ENCODE assay signal across 10 mouse cellular contexts in the genomic region with DNA sequence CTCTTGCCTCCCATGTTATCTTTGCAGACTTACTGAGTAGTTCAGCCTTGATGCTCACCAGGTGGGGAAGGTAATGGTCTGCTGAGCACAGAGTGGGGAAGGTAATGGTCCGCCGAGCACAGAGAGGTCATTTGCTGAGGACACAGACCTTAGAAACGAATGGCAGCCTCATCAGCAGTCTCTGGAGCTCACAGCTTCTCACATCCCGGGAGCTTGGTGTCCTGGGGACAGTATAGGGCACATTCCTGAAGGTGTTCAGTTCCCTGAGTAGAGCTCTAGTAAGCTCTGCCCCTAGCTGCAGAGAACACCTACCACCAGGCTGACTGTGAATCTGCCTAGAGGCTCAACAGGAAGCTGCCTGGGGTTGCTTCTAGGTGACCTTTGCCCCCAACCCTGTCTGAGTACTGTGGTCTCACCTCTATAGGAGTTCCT. TPM values are rescaled to one million over a fixed set of nuclear protein-coding genes. Genes with fewer than 3 reads are reported as not detected.
A peak's percentile ranks its signal among the peaks of the same experiment; 100 is the strongest.
DNase-seq lines count a peak whose midpoint lies in the region; ATAC-seq and TF ChIP-seq lines count a peak whose summit lies in the region.
"Had no signal": no experiment of that assay in that cellular context is flagged by ENCODE, and none has a peak within 500 bp of the region (broad histone marks: within the 10 kb centered on the region; RNA-seq: fewer than 3 reads in every experiment).

No protein-coding gene starts in this region.

- no peak for TF ChIP-seq EP300 in lung, postnatal 0 days (IDR thresholded peaks at IDR 0.05)

- no peak overlapping the region for H3K4me3 ChIP-seq in lung, embryonic 15.5 days
- H3K4me3 ChIP-seq in lung, postnatal 0 days (ENCODE audit: low read depth, low read length): no peak overlapping the region
- H3K4me3 ChIP-seq in hindbrain, embryonic 11.5 days (ENCODE audit: low read depth, low read length): no peak overlapping the region
- H3K4me3 ChIP-seq in kidney, postnatal 0 days (replicated peaks; ENCODE audit: low read depth, low read length): no peak overlapping the region
- no peak overlapping the region for H3K4me3 ChIP-seq in olfactory bulb, adult 2 months (ENCODE audit: insufficient read depth, low read depth, low read length)
- no peak overlapping the region for H3K4me3 ChIP-seq in gastrocnemius, adult 2 months

- H3K27me3 ChIP-seq in lung, embryonic 15.5 days: no peaks in the 10 kb centered on the region
- H3K27me3 ChIP-seq in lung, postnatal 0 days (replicated peaks; ENCODE audit: insufficient read depth, low read length): no peaks in the 10 kb centered on the region
- no peaks in the 10 kb centered on the region for H3K27me3 ChIP-seq in hindbrain, embryonic 11.5 days (ENCODE audit: control insufficient read depth, insufficient read depth, low read length)
- no peaks in the 10 kb centered on the region for H3K27me3 ChIP-seq in kidney, postnatal 0 days (ENCODE audit: insufficient read depth, low read length)

- intact Hi-C loops in gastrocnemius, adult 2 months (cut with DNase I): no loop called here

- H3K36me3 ChIP-seq in lung, embryonic 15.5 days: no peaks in the 10 kb centered on the region
- H3K36me3 ChIP-seq in lung, postnatal 0 days (ENCODE audit: insufficient read depth, low read length): no peaks in the 10 kb centered on the region
- H3K36me3 ChIP-seq in hindbrain, embryonic 11.5 days (ENCODE audit: control insufficient read depth, insufficient read depth, low read length): no peaks in the 10 kb centered on the region
- H3K36me3 ChIP-seq in kidney, postnatal 0 days (ENCODE audit: insufficient read depth, low read length): 0 out of 2 replicates have a peak, but pooled peaks cover 4% of the 10 kb centered on the region

- no peak for DNase-seq in lung, postnatal 0 days (ENCODE audit: low spot score)
- DNase-seq in hindbrain, embryonic 11.5 days (ENCODE audit: low spot score): no peak
- peak; percentile 30 for DNase-seq in kidney, postnatal 0 days (ENCODE audit: low spot score)
- DNase-seq in gastrocnemius, adult 2 months: no peak
- no peak for DNase-seq in cerebellum, postnatal 25 days
- no peak for DNase-seq in frontal cortex, postnatal 14 days (ENCODE audit: low spot score in 2 of 2)
- DNase-seq: cerebellum, adult 9-10 months; lung, postnatal 4 days had no signal

- no peaks in the 10 kb centered on the region for H3K9me3 ChIP-seq in lung, embryonic 15.5 days
- no peaks in the 10 kb centered on the region for H3K9me3 ChIP-seq in lung, postnatal 0 days (ENCODE audit: low read length)
- H3K9me3 ChIP-seq in hindbrain, embryonic 11.5 days (ENCODE audit: control insufficient read depth, low read length): no peaks in the 10 kb centered on the region
- H3K9me3 ChIP-seq in kidney, postnatal 0 days (replicated peaks; ENCODE audit: low read length): no peaks in the 10 kb centered on the region

- ATAC-seq in lung, embryonic 15.5 days (ENCODE audit: borderline replicate concordance, extremely low read depth, low FRiP score, low TSS enrichment): no peak
- no peak for ATAC-seq in lung, postnatal 0 days
- no peak for ATAC-seq in hindbrain, embryonic 11.5 days (ENCODE audit: low FRiP score)
- peak; percentile 68 for ATAC-seq in kidney, postnatal 0 days (replicated peaks; ENCODE audit: low FRiP score, low read depth)

- no peak for TF ChIP-seq POLR2A in olfactory bulb, adult 2 months (IDR thresholded peaks at IDR 0.05; ENCODE audit: insufficient read depth, low read depth, low read length)

- 58% methylated on average over 4 of the region's 4 CpGs for WGBS in lung, embryonic 15.5 days
- WGBS in lung, postnatal 0 days: 67% methylated on average over 4 of the region's 4 CpGs
- 62% methylated on average over 4 of the region's 4 CpGs for WGBS in hindbrain, embryonic 11.5 days
- 39% methylated on average over 4 of the region's 4 CpGs for WGBS in kidney, postnatal 0 days
- WGBS in olfactory bulb, adult 2 months: 47% methylated on average over 4 of the region's 4 CpGs

- H3K27ac ChIP-seq in lung, embryonic 15.5 days: peak overlapping the region; percentile 89
- H3K27ac ChIP-seq in lung, postnatal 0 days (ENCODE audit: low read length): no peak overlapping the region
- H3K27ac ChIP-seq in hindbrain, embryonic 11.5 days (ENCODE audit: low read depth, low read length): peak overlapping the region; percentile 76
- H3K27ac ChIP-seq in kidney, postnatal 0 days: peak overlapping the region; percentile 89
- peak overlapping the region; percentile 36 for H3K27ac ChIP-seq in olfactory bulb, adult 2 months (ENCODE audit: insufficient read depth, low read depth, low read length)
- no peak overlapping the region for H3K27ac ChIP-seq in gastrocnemius, adult 2 months

- TF ChIP-seq CTCF in lung, postnatal 0 days (IDR thresholded peaks at IDR 0.05): no peak
- TF ChIP-seq CTCF in kidney, postnatal 0 days (IDR thresholded peaks at IDR 0.05; ENCODE audit: low read depth): 0 out of 2 replicates have a peak, but pooled peaks have one; percentile 20
- no peak for TF ChIP-seq CTCF in olfactory bulb, adult 2 months (IDR thresholded peaks at IDR 0.05; ENCODE audit: insufficient read depth, low read depth, low read length)
- TF ChIP-seq CTCF in gastrocnemius, adult 2 months (IDR thresholded peaks at IDR 0.05): no peak

- no peak overlapping the region for H3K9ac ChIP-seq in lung, embryonic 15.5 days
- no peak overlapping the region for H3K9ac ChIP-seq in lung, postnatal 0 days (replicated peaks; ENCODE audit: low read depth)
- no peak overlapping the region for H3K9ac ChIP-seq in hindbrain, embryonic 11.5 days (ENCODE audit: low read depth, low read length)
- H3K9ac ChIP-seq in kidney, postnatal 0 days (ENCODE audit: low read depth, low read length): no peak overlapping the region

- H3K4me2 ChIP-seq in lung, embryonic 15.5 days: no peak overlapping the region
- H3K4me2 ChIP-seq in lung, postnatal 0 days (replicated peaks; ENCODE audit: low read depth, low read length): no peak overlapping the region
- no peak overlapping the region for H3K4me2 ChIP-seq in hindbrain, embryonic 11.5 days (replicated peaks; ENCODE audit: low read depth, low read length)
- H3K4me2 ChIP-seq in kidney, postnatal 0 days (ENCODE audit: low read length): no peak overlapping the region

- no peaks in the 10 kb centered on the region for H3K4me1 ChIP-seq in lung, embryonic 15.5 days
- no peaks in the 10 kb centered on the region for H3K4me1 ChIP-seq in lung, postnatal 0 days (ENCODE audit: insufficient read depth, low read depth, low read length)
- no peaks in the 10 kb centered on the region for H3K4me1 ChIP-seq in hindbrain, embryonic 11.5 days (replicated peaks; ENCODE audit: control insufficient read depth, insufficient read depth, low read length)
- H3K4me1 ChIP-seq in kidney, postnatal 0 days (replicated peaks; ENCODE audit: insufficient read depth, low read length): peaks cover 24% of the 10 kb centered on the region; the same call in 1 of the 2 replicates
- H3K4me1 ChIP-seq in olfactory bulb, adult 2 months (ENCODE audit: control insufficient read depth, insufficient read depth, low read length): peaks cover 10% of the 10 kb centered on the region; the same call in 1 of the 2 replicates

RNA-seq across cellular contexts. Expression of a gene that starts 11.9 kb away (rescaled TPM):
- polyA plus RNA-seq in lung, embryonic 15.5 days (2015; fragmentation: Nextera tagmentation; extraction: Ambion mirVana): 32.4 and 36.1 TPM in 2 replicates
- polyA plus RNA-seq in lung, postnatal 0 days (2015; fragmentation: Nextera tagmentation; extraction: Ambion mirVana): 11.7 and 12.6 TPM in 2 replicates
- polyA plus RNA-seq in hindbrain, embryonic 11.5 days (2014; fragmentation: Nextera tagmentation; extraction: Ambion mirVana): 54.0 and 58.3 TPM in 2 replicates
- 129 and 141 TPM in 2 replicates for polyA plus RNA-seq in kidney, postnatal 0 days (2015; fragmentation: Nextera tagmentation; extraction: Ambion mirVana)
- polyA plus RNA-seq in olfactory bulb, adult 2 months (2012; ENCODE audit: insufficient read depth, insufficient read length, low replicate concordance, missing spikeins): not detected in 2 replicates
- 1 to 10 TPM; 2.1 to 2.7 TPM for total RNA-seq in gastrocnemius, adult 2 months (2021)

RNA-seq across cellular contexts. Expression of a gene that starts 12.4 kb away (rescaled TPM):
- 82.9 and 86.7 TPM in 2 replicates for polyA plus RNA-seq in lung, embryonic 15.5 days (2015; fragmentation: Nextera tagmentation; extraction: Ambion mirVana)
- polyA plus RNA-seq in lung, postnatal 0 days (2015; fragmentation: Nextera tagmentation; extraction: Ambion mirVana): 57.1 and 65.6 TPM in 2 replicates
- polyA plus RNA-seq in hindbrain, embryonic 11.5 days (2014; fragmentation: Nextera tagmentation; extraction: Ambion mirVana): 70.0 and 76.1 TPM in 2 replicates
- 57.6 and 67.3 TPM in 2 replicates for polyA plus RNA-seq in kidney, postnatal 0 days (2015; fragmentation: Nextera tagmentation; extraction: Ambion mirVana)
- not detected in 2 replicates for polyA plus RNA-seq in olfactory bulb, adult 2 months (2012; ENCODE audit: insufficient read depth, insufficient read length, low replicate concordance, missing spikeins)
- total RNA-seq in gastrocnemius, adult 2 months (2021): 10 to 100 TPM; 21.1 to 24.3 TPM

Comparison
In these comparisons a context has a peak if more than half of its experiments do, and no peak if none do; other contexts are left out.
1. H3K27ac ChIP-seq: peak in lung, embryonic 15.5 days (single experiment), hindbrain, embryonic 11.5 days (single experiment), kidney, postnatal 0 days (single experiment) and olfactory bulb, adult 2 months (single experiment); none in lung, postnatal 0 days (single experiment) and gastrocnemius, adult 2 months (single experiment).
2. RNA of a gene that starts 11.9 kb away (polyA plus RNA-seq): 129 to 141 TPM in kidney, postnatal 0 days, 54.0 to 58.3 TPM in hindbrain, embryonic 11.5 days, 32.4 to 36.1 TPM in lung, embryonic 15.5 days and 11.7 to 12.6 TPM in lung, postnatal 0 days; not detected in olfactory bulb, adult 2 months; every median in the first group is over 10 times any median in the second.